Mouse (Mus musculus): ENCODE measurements around the gene Slc35f1. TPM values are rescaled to one million over a fixed set of nuclear protein-coding genes. Genes with fewer than 3 reads are reported as not detected.
A peak's percentile ranks its signal among the peaks of the same experiment; 100 is the strongest.

Slc35f1 gene
- total RNA-seq, 2 experiments from 2014 or later, result 2.2 to 3.0 TPM

- DNase-seq, result no peak
Observed at GRCm38 (mm10) chr10:53101412-53101811, 411.1 kb downstream of the Slc35f1 start.

GRCm38 (mm10) chr10:53102423-53102822 lies 412.1 kb downstream of the Slc35f1 start:
- no peak for DNase-seq

- DNase-seq, result peak; percentile 74
Observed at GRCm38 (mm10) chr10:53115028-53115427, 424.7 kb downstream of the Slc35f1 start.

DNA sequence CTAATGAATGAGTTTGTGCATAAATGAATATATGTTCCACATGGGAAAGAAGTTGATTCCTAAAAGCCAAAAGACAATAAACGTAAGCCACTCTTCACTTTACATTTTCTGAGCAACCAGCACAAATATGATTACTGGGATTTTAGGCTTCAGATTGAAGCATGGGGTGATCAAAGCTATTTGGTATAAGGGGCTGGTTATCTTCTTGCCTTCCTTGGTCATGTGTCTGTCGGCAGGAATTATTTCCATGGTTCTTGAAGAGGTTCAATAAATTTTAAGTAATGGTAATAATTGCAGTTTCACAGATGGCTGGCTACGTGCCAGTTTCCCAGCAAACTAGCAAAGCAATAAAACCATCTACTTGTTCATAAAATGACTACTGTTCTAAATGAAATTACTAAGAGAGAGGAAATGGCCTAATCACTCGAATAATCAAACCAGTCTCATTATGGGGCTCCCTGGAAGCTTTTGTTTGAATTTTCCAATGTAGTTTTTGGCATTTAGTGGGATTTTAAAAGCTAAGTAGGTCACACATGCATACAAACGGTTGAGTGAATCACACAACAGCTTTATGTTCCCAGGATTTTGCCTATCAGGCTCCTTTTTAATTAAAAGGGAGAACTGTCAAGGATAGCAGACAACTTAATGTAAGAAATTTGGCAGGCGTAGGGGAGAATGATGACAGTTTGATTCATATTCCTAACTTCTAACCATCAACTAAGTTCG lies 425.5 kb downstream of the Slc35f1 start:
- peak; percentile 14 for DNase-seq

DNA sequence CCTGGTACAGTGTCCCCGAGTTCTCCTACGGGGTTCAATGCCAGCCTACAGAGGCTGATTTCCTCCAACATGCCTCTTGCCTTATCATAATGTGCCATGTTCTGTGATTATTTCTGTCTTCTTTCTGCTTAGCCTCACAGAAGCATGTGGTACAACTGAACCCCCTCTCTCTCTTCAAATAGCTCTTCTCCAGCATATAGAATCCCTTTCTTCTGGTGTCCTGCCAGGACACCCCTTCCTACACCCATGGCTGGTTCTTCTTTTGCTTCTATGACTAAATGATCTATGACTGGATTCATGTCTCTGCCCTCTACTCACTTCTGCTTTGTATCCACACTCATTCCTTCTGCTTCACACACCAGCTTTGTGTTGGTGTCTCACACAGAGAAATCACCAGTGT lies 430.3 kb downstream of the Slc35f1 start:
- no peak for DNase-seq

DNA sequence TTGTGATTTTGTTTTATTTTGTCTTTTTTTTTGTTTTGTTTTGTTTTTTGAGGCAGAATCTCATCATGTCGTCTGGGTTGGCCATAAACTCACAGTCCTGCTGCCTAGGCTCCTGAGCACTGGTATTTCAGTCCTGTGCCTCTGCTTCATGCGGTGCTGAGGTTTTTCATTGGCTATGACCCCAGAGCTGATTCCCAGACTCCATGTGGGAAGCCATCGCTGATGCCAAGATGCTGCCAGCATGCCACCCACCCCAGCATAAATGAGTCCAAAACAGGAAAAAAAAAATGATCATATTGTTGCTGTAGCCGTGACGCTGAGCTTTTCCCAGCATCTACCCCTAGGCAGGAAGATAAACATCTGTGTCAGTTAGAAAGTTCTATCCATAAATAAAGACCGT lies 434.0 kb downstream of the Slc35f1 start:
- DNase-seq, result no peak

DNA sequence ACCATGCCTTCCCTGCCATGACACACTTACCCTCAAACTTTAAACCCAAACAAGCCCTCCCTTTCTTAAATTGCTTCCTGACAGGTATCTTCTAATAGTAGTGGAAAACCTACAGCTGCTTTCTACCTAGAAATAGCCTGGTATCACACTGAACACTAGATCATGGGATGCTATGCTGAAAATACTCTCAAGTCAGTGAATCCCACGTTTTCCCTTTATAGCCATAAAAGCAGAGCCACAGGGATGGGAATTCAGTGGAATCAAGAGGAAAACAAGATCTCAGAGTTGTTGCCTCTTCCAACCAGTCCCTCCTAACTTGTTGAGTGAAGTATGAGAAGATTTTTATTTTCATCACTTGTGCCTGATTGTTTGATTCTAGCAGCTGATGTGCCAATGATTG lies 442.4 kb downstream of the Slc35f1 start:
- no peak for DNase-seq

DNA sequence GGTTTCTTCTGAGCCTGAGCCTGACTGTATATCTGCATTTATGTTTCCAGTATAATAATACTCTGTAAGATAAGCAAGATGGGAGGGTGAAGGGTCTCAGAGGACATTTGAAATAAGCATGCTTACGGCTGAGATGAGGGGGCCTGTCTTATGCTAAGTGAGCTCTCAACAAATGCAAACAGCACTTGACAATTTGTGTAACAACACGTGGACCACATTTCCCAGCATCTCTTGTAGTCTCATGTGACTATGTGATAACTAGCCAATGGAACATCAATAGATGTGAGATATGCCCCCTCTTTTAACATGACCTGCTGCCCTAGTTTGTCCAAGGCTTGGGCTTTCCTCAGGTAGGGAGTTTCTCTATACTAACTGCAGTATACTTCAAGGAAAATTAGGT lies 460.0 kb downstream of the Slc35f1 start:
- DNase-seq, result no peak

GRCm38 (mm10) chr10:53150916-53151315 lies 460.6 kb downstream of the Slc35f1 start:
- DNase-seq, result no peak

- DNase-seq, result no peak
Observed at GRCm38 (mm10) chr10:53156374-53156773, 466.0 kb downstream of the Slc35f1 start.

DNA sequence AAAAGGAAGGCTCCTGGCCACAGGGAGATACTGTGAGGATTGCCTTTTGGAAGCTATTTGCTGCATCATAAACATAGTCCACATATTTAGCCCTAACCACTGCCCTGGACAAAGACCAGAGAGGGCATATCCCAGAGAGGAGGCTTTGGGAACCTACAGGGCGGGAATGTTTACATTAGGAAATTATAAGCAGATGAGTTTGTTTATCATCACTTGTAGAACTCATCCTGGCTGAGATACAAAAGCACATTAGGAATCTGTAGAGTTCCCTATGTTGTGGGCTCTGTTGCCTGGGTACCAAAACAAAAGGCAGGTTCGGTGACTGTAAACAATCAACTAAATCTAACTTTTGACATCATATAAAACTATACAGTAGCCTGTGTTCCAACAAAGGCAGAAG lies 467.4 kb downstream of the Slc35f1 start:
- DNase-seq, result no peak

All from gastrocnemius, postnatal 10 days (tissue).